Comparison of ENCODE assay signal across 7 mouse cellular contexts in the genomic region with DNA sequence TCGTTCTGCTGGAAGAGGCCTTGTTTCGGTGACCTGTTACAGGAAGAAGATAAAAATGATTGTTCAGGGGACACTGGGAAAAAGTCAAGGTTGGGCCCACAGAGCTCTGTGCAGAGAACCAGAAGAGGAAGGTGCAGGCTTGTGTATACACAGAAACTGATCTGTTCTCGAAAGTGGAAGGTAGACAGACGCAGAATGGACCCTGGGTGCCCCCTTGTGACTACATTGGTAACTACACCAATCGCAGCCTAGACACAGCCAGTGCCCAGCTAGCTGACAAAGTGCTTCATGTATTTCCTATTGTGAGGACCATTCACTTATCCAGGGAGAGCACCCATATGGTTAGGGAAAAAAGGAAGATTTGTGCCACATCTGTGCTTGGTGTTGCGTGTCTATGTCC. TPM values are rescaled to one million over a fixed set of nuclear protein-coding genes. Genes with fewer than 3 reads are reported as not detected.
DNase-seq lines count a peak whose midpoint lies in the region; ATAC-seq and TF ChIP-seq lines count a peak whose summit lies in the region.

No protein-coding gene starts in this region.

- H3K4me2 ChIP-seq in midbrain, embryonic 14.5 days (ENCODE audit: low read length), result no peak overlapping the region

- no peak overlapping the region for H3K4me3 ChIP-seq in gastrocnemius, adult 2 months
- H3K4me3 ChIP-seq in midbrain, embryonic 14.5 days (replicated peaks; ENCODE audit: low read depth, low read length), result no peak overlapping the region

- no peaks in the 10 kb centered on the region for H3K9me3 ChIP-seq in midbrain, embryonic 14.5 days (ENCODE audit: control insufficient read depth, low read length)

- WGBS in midbrain, embryonic 14.5 days, result 37% methylated on average over 6 of the region's 6 CpGs

- peak; percentile 99 for ATAC-seq in common myeloid progenitor, adult 5-6 weeks (replicated peaks; ENCODE audit: low read depth, poor library complexity, severe bottlenecking)
- peak; percentile 88 for ATAC-seq in midbrain, embryonic 14.5 days (ENCODE audit: low FRiP score, low TSS enrichment)

- H3K27me3 ChIP-seq in midbrain, embryonic 14.5 days (ENCODE audit: control insufficient read depth, insufficient read depth, low read length), result no peaks in the 10 kb centered on the region

- no peaks in the 10 kb centered on the region for H3K4me1 ChIP-seq in midbrain, embryonic 14.5 days (ENCODE audit: control insufficient read depth, insufficient read depth, low read length)

- peak; percentile 97; the same call in 1 of the 2 replicates for TF ChIP-seq CTCF in gastrocnemius, adult 2 months (IDR thresholded peaks at IDR 0.05)

- no peak overlapping the region for H3K9ac ChIP-seq in midbrain, embryonic 14.5 days (replicated peaks; ENCODE audit: low read length)

- DNase-seq in adrenal gland, adult (ENCODE audit: inconsistent age in 2 of 2, low spot score in 1 of 2), result peak; percentile 85 to 97
- peak; percentile 78 for DNase-seq in gastrocnemius, adult 2 months
- peak; percentile 57 for DNase-seq in kidney, adult 11 months
- peak; percentile 74 to 85 for DNase-seq in left cerebral cortex, postnatal 36 days (ENCODE audit: low spot score in 2 of 2)
- peak; percentile 90 for DNase-seq in midbrain, embryonic 14.5 days
- peak; percentile 50 for DNase-seq in spleen, adult 12 weeks (ENCODE audit: low spot score)

- H3K36me3 ChIP-seq in midbrain, embryonic 14.5 days (ENCODE audit: control insufficient read depth, insufficient read depth, low read length), result no peaks in the 10 kb centered on the region

- intact Hi-C loops in gastrocnemius, adult 2 months (cut with DNase I), result loop anchor here (1.0 to 5.0 kb wide), 2 partner anchors 30 to 280 kb away; no protein-coding TSS in a partner anchor
- intact Hi-C loops in left cerebral cortex, postnatal 36 days (cut with DNase I), result loop anchor here (5.0 kb wide), 1 partner anchor 280 kb away; no protein-coding TSS in a partner anchor

- H3K27ac ChIP-seq in gastrocnemius, adult 2 months, result no peak overlapping the region
- H3K27ac ChIP-seq in midbrain, embryonic 14.5 days (replicated peaks; ENCODE audit: low read depth, low read length), result no peak overlapping the region

RNA-seq across cellular contexts. Expression of gene Foxe3, which starts 21.6 kb away (rescaled TPM):
- total RNA-seq in common myeloid progenitor, adult 5-6 weeks (2017), result not detected in 2 replicates
- total RNA-seq in gastrocnemius, adult 2 months (2021), result not detected
- not detected for total RNA-seq in left cerebral cortex, postnatal 36 days (2021)
- polyA plus RNA-seq in midbrain, embryonic 14.5 days (2014; fragmentation: Nextera tagmentation; extraction: Ambion mirVana), result not detected in 2 replicates

RNA-seq across cellular contexts. Expression of gene Foxd2, which starts 38.7 kb away (rescaled TPM):
- total RNA-seq in common myeloid progenitor, adult 5-6 weeks (2017), result 0.09 and 1.3 TPM in 2 replicates
- total RNA-seq in gastrocnemius, adult 2 months (2021), result under 1 TPM; 0.14 to 0.38 TPM
- under 1 TPM; 0.27 to 0.39 TPM for total RNA-seq in left cerebral cortex, postnatal 36 days (2021)
- polyA plus RNA-seq in midbrain, embryonic 14.5 days (2014; fragmentation: Nextera tagmentation; extraction: Ambion mirVana), result 0.11 and 0.54 TPM in 2 replicates

RNA-seq across cellular contexts. Expression of gene Cmpk1, which starts 39.6 kb away (rescaled TPM):
- 177 and 188 TPM in 2 replicates for total RNA-seq in common myeloid progenitor, adult 5-6 weeks (2017)
- total RNA-seq in gastrocnemius, adult 2 months (2021), result 10 to 100 TPM; 18.3 to 24.0 TPM
- total RNA-seq in left cerebral cortex, postnatal 36 days (2021), result 10 to 100 TPM; 84.5 to 84.8 TPM
- polyA plus RNA-seq in midbrain, embryonic 14.5 days (2014; fragmentation: Nextera tagmentation; extraction: Ambion mirVana), result 188 and 217 TPM in 2 replicates

RNA-seq across cellular contexts. Expression of gene Stil, which starts 52.6 kb away (rescaled TPM):
- total RNA-seq in common myeloid progenitor, adult 5-6 weeks (2017), result 17.3 and 29.3 TPM in 2 replicates
- total RNA-seq in gastrocnemius, adult 2 months (2021), result under 1 TPM; 0.06 to 0.13 TPM
- under 1 TPM; 0.52 to 1.00 TPM for total RNA-seq in left cerebral cortex, postnatal 36 days (2021)
- 1.7 and 4.8 TPM in 2 replicates for polyA plus RNA-seq in midbrain, embryonic 14.5 days (2014; fragmentation: Nextera tagmentation; extraction: Ambion mirVana)
